Mouse (Mus musculus) mouse embryonic stem cell (cell line): ENCODE measurements around the gene Aadacl2.

Experiments used
- in situ Hi-C, 2 experiments: fragments of 300-500 bp; cut with MboI; formaldehyde crosslinking; loops; 1 replicate in 1 of 2; 3 replicates in 1 of 2; pipeline ENCODE4 v1.14.3; 2019 to 2020; ENCODE audit warnings: low sequenced_read_pairs in 2 of 2, low pct_unique_long_range_greater_than_20kb in 1 of 2, mixed read lengths in 1 of 2; ENCODE audit not compliant: unreplicated experiment in 1 of 2

Aadacl2 gene

DNA sequence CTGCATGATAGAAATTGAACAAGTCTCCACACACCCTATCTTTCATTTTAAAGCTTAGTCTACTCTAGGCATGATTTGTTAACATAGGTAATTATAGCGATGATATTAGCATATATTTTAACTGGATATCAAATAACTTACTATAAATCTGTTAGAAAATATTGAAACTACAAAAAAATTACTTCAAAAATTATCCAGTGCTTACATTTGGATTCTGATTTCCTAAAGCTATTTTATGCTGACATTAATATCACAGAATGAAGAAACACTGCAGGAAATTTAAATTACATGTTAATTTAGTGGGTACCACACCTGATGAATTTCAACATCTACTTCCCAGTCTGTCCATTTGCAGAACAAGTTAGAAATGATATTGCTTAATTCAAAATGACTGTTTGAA lies at the start of gene Aadacl2:
TSS of gene Aadacl2 (plus strand) at position 301 of the 400 bp plus-strand sequence.
- in situ Hi-C loops = no loop called here

- in situ Hi-C loops = no loop called here
Observed at GRCm38 (mm10) chr3:59970891-59971290, 35.7 kb upstream of the Aadacl2 start.

- in situ Hi-C loops = no loop called here
Observed at GRCm38 (mm10) chr3:59974591-59974990, 32.0 kb upstream of the Aadacl2 start.

DNA sequence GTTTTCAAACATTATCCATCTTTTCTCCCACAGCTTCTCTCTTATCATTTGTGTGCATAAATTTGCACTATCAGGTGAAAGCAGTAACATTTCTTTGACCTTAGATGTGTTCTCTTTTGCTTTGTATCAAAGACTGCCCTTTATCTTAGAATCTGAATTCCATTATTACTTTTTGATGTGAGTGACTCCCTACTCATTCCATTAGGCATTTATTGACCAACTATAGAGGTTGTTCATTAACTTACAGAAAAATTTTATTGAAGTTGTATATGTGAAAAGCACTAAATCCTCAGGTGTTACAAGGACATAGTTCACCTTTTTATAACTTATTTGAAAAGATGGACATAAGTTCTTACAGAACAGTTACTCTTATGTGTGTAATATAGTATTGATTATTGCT lies 2.9 kb upstream of the Aadacl2 start:
- in situ Hi-C loops = no loop called here

DNA sequence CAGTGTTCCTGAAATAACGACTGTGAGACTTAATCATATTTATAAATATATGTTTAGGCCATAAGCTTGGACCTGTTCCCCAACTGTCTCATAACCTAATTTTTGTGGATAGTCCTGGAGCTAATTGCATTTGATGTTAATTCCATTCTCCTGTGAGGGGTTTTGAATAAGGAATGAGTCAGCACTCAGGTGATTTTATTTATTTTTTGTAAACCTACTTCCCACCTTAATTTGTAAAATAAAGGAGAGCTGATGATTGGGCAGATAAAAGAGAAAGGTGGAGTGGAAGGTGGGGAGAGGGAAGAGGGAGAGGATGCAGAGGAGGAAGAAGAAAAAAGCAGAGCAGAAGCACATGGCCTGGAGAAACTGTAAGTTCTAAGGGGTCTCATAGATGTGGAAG lies 18.9 kb downstream of the Aadacl2 start, which contains the start of gene Aadac:
TSS of gene Aadac (plus strand) at position 301 of the 400 bp plus-strand sequence.
- in situ Hi-C loops = no loop called here

- in situ Hi-C loops = no loop called here
Observed at GRCm38 (mm10) chr3:60031511-60031910, 25.0 kb downstream of the Aadacl2 start.

- in situ Hi-C loops = no loop called here
Observed at GRCm38 (mm10) chr3:60046221-60046913, 39.8 kb downstream of the Aadacl2 start.

GRCm38 (mm10) chr3:60053231-60053927 lies 46.8 kb downstream of the Aadacl2 start:
- in situ Hi-C loops = loop anchor here in 1 of 2 experiments (25.0 kb wide), 1 partner anchor 191 kb away; the partner anchor contains the start of gene Gm8298

GRCm38 (mm10) chr3:60053931-60054330 lies 47.4 kb downstream of the Aadacl2 start:
- in situ Hi-C loops = loop anchor here in 1 of 2 experiments (25.0 kb wide), 1 partner anchor 192 kb away; the partner anchor contains the start of gene Gm8298

GRCm38 (mm10) chr3:60056451-60056850 lies 49.9 kb downstream of the Aadacl2 start:
- in situ Hi-C loops = loop anchor here in 1 of 2 experiments (25.0 kb wide), 1 partner anchor 194 kb away; the partner anchor contains the start of gene Gm8298

GRCm38 (mm10) chr3:60057070-60057808 lies 50.7 kb downstream of the Aadacl2 start:
- in situ Hi-C loops = loop anchor here in 1 of 2 experiments (25.0 kb wide), 1 partner anchor 195 kb away; the partner anchor contains the start of gene Gm8298

GRCm38 (mm10) chr3:60057809-60058082 lies 51.2 kb downstream of the Aadacl2 start:
- in situ Hi-C loops = loop anchor here in 1 of 2 experiments (25.0 kb wide), 1 partner anchor 195 kb away; the partner anchor contains the start of gene Gm8298
